Mouse (Mus musculus) layer of hippocampus, adult 18-20 months (tissue): ENCODE data around the gene Pdzd9. TPM values are rescaled to one million over a fixed set of nuclear protein-coding genes. Genes with fewer than 3 reads are reported as not detected.
"Not testable (repeated sequence)": the region's sequence is repeated elsewhere in the genome, so short reads cannot be mapped to it uniquely, and the experiment has no call there.

Experiments
- DNase-seq, 2 experiments: peaks; one replicate each; pipeline ENCODE4 v3.0.0; 2022; ENCODE audit warnings: low spot score in 2 of 2
- long read RNA-seq: library from polyadenylated mRNA; stranded (forward); transcript quantifications from one replicate; pipeline ENCODE4 v2.0.0, GENCODE M21; 2021
- total RNA-seq, 2 experiments: library from RNA; stranded (reverse); gene quantifications; 2 replicates each; pipeline ENCODE4 v1.2.3; 2021

The Pdzd9 gene
- under 1 TPM in 1 of 2 experiments, not detected in 1; 0.25 TPM for total RNA-seq
- long read RNA-seq, result 0 reads

DNA sequence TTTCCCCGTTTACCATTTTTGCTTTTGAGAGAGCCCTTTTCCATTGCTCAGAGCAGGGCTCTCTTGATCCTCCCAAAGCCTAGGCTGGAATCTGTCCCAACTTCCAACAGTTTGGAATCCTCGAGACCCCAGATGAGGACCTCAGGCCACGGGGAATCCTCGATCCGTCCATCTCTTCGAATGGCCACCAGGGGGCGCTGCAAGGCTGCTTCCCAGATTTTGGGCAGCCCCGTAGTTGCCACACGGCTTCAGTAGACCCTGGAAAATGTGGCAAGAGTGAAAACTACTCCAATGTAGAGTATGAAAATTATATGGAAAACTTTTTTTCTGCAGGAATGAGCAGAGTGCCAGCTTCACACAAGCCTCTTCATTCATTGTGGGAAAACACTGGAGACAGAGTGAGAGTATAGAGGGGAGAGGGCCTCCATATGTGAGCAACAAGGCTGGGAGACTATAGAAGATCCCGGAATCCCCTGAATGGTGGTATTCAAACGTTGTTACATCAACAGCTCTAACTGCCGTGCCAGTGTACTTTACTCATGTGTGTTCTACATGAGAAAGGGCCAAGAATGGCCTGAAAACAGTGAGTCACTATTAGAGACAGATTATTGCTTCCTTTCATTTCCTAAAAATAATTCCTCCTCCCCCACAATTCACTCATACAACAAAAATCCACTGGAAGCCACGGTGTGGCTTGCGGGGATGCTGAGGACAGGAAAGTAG lies at the start of gene Pdzd9:
Gene Pdzd9, minus strand, starts transcription at position 191 of the 723 bp plus-strand sequence.
- DNase-seq, result peak; percentile 39 to 70

GRCm38 (mm10) chr7:120717261-120717660 lies 47.1 kb upstream of the Pdzd9 start:
- no peak for DNase-seq

DNA sequence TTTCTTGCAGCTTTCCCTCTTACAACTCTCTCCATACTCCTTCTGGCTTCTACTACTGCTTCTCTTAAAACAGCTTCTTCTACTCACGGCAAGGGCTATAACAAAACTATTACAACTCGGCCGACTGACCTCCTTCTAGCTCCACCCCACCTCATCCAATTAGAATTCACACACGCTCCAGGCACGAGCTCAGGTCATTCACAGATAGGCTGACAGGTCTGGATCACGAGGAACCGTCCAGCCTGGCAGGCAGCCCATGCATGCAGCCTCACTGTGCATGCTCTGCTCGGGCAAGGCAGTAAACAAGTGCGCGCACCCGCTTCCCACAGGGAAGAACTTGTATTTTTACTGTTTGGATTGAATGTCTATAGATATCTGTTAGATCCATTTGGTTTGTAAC lies 43.8 kb upstream of the Pdzd9 start:
- not testable (repeated sequence) for DNase-seq

DNA sequence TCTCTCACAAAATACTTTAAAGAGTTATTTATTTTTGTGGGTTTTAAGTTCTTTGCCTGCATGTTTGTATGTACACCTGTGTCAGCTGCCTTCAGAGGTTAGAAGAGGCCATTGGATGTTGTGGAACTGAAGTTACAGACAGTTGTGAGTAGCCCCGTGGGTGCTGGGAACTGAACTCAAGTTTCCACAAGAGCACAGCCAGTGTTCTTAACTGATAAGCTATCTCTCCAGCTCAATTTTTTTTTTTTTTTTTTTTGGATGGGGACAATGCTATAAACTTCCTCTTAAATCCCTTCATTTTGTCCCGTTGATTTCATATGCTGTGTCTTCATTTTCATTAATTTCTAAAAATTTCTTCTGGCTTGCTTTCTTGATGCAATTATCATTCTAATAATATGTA lies 43.1 kb upstream of the Pdzd9 start:
- no peak for DNase-seq

DNA sequence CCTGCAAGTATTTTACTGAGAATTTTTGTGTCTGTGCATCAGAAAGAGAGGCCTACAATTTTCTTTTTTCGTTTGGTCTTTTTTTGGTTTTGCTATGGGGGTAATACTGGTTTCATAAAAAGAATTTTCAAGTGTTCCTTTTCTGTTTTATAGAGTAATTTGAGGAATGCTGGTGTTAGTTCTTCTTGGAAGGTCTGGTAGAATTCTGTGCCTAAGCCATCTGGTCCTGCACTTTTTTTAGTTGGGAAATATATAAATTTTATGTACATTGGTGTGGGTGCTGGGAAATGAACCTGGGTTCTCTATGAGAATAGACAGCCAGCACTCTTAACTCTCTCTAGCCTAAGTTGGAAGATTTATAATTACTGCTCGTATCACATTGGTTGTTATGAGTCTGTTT lies 41.9 kb upstream of the Pdzd9 start:
- DNase-seq, result no peak

- no peak for DNase-seq
These were observed 33.7 kb upstream of the Pdzd9 start for GRCm38 (mm10) chr7:120703888-120704287.

DNA sequence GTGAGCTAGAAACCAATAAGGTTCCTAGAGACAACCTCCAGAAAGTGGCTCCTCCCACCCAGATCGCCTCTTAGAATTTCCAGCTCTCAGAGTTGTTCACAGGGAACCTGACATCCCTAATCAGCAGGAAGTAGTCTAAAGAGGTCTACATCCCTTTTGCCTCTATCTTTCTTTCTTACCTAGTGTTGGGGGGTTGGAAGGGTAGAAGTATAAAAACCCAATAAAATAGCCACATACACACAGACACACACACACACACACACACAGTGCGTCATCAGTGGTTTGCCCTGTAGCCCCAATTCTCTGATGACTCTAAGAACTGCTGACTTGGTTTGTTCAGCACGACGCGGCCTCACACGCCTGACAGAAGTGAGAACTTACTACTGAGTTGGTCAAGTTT lies 29.4 kb upstream of the Pdzd9 start:
- DNase-seq, result no peak

DNA sequence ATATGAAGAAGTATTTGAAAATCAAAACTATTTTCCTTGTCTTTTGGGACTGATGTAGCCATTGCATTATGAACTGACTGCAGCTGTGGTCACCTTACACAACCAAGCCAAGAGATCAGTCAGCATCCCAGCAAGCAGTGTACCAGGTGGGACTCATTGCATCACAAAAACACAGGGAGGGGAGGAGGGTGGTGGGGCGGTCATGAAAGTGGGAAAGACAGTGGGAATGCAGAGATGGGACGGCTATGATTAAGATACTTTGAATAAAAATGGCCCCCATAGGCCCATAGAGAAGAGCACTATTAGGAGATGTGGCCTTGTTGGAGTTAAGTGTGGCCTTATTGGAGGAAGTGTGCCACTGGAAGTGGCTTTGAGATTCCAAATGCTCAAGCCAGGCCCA lies 26.2 kb upstream of the Pdzd9 start:
- DNase-seq, result no peak

GRCm38 (mm10) chr7:120695641-120696040 lies 25.5 kb upstream of the Pdzd9 start:
- DNase-seq, result no peak

GRCm38 (mm10) chr7:120695196-120695595 lies 25.1 kb upstream of the Pdzd9 start:
- no peak for DNase-seq

- no peak for DNase-seq
These were observed 23.8 kb upstream of the Pdzd9 start for GRCm38 (mm10) chr7:120693831-120694375.

- DNase-seq, result no peak
These were observed 20.5 kb upstream of the Pdzd9 start for GRCm38 (mm10) chr7:120690634-120691033.

DNA sequence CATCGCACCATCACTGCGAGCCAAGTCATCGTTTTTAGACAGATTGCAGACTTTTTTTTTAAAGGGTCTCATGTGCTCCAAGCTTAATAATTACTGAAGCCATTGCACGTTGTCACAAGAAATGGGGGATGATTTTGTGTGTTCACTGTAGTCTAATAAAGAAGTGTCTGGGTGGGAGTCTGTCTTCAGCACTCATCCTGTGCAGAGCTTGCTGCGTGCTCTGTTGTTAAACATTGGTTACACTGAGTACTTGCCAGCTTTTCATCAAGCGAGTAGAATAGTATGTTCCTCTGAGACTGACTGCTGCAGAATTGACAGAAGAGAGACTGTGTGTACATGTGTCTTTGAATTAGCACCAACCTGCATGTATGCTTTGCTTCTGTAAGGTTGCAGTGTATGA lies 15.1 kb upstream of the Pdzd9 start:
- peak; percentile 17 to 70 for DNase-seq

DNA sequence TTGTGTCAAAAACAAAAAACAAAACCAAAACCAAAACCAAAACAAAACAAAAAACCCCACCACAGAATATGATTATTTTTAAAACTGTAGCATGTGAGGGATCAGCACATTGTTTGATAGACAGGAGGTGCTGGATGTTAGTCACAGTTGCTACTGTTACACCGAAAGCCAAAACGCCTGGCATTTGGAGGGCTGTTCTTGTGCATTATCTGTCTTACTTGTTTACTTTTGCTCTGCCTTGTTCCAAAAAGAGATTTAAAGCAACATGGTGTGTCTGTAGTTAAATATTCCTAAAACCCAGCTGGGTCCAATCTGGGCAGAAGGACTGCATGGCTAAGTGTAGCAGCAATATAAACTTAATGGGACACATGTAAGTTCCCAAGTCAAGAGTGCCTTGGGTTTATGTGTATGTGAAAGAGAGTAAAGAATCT lies 14.6 kb upstream of the Pdzd9 start:
- DNase-seq, result peak; percentile 13 to 77

DNA sequence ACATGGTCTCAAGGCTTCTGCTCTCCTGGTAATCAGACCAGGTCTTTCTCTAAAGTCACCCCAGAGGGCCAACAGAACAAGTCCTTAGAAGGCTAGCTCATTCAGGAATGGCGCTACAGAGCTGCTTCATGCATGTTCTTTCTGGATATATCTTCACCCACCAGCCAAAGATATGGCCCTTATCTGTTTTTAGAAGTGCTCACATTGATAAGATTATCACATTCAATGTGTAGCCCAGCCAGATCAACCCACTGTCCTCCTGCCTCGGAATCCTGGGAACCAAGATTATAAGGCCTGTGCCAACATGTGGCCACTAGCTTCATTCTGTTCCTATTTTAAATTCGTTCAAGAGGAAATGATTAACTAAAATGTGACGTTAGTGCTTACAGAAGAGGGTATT lies 11.9 kb upstream of the Pdzd9 start:
- no peak for DNase-seq

DNA sequence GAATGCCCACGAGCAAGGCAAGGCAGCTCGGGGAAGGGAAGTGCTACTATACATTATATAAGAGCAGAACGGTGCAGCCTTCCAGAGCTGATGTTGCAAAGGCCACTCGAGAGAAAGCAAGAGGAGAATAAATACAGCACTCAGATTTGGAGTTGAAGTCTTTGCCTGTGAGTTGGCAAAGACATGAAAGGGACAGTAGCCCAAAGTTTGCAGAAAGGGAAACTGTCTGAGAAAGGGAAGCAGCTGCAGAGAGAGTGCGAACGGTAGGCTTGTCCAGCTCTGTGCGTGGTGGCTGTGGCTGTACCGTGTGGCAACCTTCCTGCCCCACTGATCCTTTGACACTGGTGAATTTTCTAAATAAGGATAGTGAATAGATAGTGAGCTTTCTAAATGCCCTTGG lies 8.9 kb upstream of the Pdzd9 start:
- no peak for DNase-seq

DNA sequence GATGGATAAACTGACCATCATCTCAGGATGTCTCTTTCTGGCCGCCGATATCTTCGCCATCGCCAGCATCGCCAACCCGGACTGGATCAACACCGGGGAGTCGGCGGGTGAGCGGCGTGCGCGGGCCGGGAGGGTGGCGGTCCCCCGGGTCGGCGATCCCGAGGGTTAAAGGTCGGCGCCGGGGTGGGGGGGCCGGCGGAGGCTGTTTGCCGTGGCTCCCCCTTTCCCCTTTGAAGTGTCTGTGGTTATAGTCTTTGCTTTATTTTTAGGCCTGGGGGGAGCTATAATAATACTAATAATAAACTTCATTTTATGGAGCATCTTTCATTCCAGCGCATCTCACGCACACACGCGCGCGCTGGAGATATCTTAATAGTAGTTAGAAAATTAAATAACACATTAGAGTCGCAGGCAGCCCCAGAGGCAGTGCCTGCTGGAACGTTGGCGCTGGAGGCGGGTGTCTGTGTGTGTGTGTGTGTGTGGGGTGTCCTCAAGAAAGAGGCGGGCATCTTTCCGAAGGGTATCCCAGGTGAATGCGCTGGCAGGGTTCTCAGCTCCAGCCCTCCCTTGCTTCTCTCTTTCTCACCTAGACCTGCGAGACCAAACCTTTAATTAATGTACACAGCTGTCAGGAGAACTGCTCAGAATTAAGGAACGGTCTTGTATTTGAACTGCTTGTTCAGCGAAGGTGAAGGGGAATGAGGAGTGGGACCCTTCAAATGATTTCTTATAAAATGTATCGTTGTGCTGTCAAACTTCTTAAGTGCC lies 7.8 kb upstream of the Pdzd9 start:
- DNase-seq, result peak; percentile 8 to 46

- peak; percentile 21 to 62 for DNase-seq
These were observed 7.0 kb upstream of the Pdzd9 start, which contains the start of gene Mosmo for GRCm38 (mm10) chr7:120677001-120677643. Gene Mosmo (plus strand): TSS chr7:120677618.

- DNase-seq, result no peak
These were observed 1.1 kb upstream of the Pdzd9 start for GRCm38 (mm10) chr7:120671271-120671670.

GRCm38 (mm10) chr7:120662079-120662478 lies 8.1 kb downstream of the Pdzd9 start:
- no peak for DNase-seq

GRCm38 (mm10) chr7:120647849-120648248 lies 22.3 kb downstream of the Pdzd9 start:
- DNase-seq, result peak; percentile 67 to 81

DNA sequence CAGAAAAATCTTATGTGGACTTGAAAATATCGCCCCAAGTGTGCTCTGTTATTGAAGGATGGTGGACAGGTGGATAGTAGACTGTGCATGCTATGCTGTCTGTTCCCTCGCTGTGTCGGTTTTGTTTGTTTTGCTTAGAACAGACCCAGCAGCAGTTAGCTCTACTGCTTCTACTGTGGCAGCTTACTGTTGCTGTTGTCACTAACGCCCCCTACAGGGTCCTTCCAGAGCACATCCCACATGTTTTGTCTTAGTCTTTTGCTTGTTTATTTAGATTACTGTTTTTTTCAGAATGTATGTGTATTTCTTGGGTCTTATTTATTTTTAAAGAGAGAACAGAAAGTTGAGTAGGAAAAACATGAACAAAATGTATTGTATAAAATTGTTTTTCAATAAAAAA lies 26.9 kb downstream of the Pdzd9 start:
- DNase-seq, result no peak
